Mouse (Mus musculus): ENCODE data around the gene Paqr7. TPM values are rescaled to one million over a fixed set of nuclear protein-coding genes. Genes with fewer than 3 reads are reported as not detected.

The Paqr7 gene
- total and polyA plus RNA-seq, 3 experiments: 0.19 to 2.4 TPM; not detected in 1

- TF ChIP-seq MAFK (IDR thresholded peaks at IDR 0.05; ENCODE audit: borderline replicate concordance, low read depth, low read length): no peak
- no peak for TF ChIP-seq ZNF384 (IDR thresholded peaks at IDR 0.05; ENCODE audit: low read depth, low read length)
These were observed 28.3 kb upstream of the Paqr7 start, which contains the start of gene Stmn1 (continued) for GRCm38 (mm10) chr4:134468215-134468575.

- Histone ChIP-seq H3K36me3 (ENCODE audit: control insufficient read depth in 1 of 2, insufficient read depth in 2 of 2, low read length in 2 of 2) (peaks cover 5 to 13% of the 10 kb centered on the region in 2 experiments; a peak in 3 of 4 replicates), H3K9ac (ENCODE audit: control insufficient read depth, low read depth, low read length, poor library complexity, severe bottlenecking) (peak overlapping the region; percentile 89), H3K27me3 (ENCODE audit: control insufficient read depth in 1 of 2, insufficient read depth in 2 of 2, low read length in 2 of 2) (no peaks in the 10 kb centered on the region), H3K9me3 (replicated peaks; ENCODE audit: insufficient read depth, low read length) (no peaks in the 10 kb centered on the region), H3K4me1 (ENCODE audit: control insufficient read depth in 1 of 2, insufficient read depth in 2 of 2, low read length in 2 of 2) (peaks cover 0 to 8% of the 10 kb centered on the region in 2 experiments; a peak in 1 of 4 replicates), H3K27ac (ENCODE audit: control insufficient read depth, low read depth, low read length) (peak overlapping the region; percentile 78), H3K4me3 (ENCODE audit: control insufficient read depth in 1 of 2, insufficient read depth in 1 of 2, low read depth in 2 of 2, low read length in 2 of 2) (peak overlapping the region; percentile 74 to 85), H3K79me2 (ENCODE audit: control insufficient read depth, insufficient read depth, low read length, poor library complexity) (peaks cover 8% of the 10 kb centered on the region)
- TF ChIP-seq ZNF384 (IDR thresholded peaks at IDR 0.05; ENCODE audit: low read depth, low read length) (peak; percentile 87), MAZ (IDR thresholded peaks at IDR 0.05; ENCODE audit: low read depth, low read length) (no peak), GATA1 (IDR thresholded peaks at IDR 0.05; ENCODE audit: low read depth, low read length) (no peak), ZKSCAN1 (IDR thresholded peaks at IDR 0.05; ENCODE audit: low read depth, low read length) (no peak), TAL1 (IDR thresholded peaks at IDR 0.05; ENCODE audit: low read length) (no peak), NRF1 (IDR thresholded peaks at IDR 0.05; ENCODE audit: insufficient read depth, low read depth, low read length, poor library complexity, severe bottlenecking) (0 out of 2 replicates have a peak, but pooled peaks have one; percentile 26), MYC (IDR thresholded peaks at IDR 0.05; ENCODE audit: low read depth, low read length) (0 out of 2 replicates have a peak, but pooled peaks have one; percentile 7), MAX (IDR thresholded peaks at IDR 0.05; ENCODE audit: low read length) (peak; percentile 9; the same call in 1 of the 2 replicates), SIN3A (IDR thresholded peaks at IDR 0.05; ENCODE audit: low read length) (no peak; the same call in none of the 2 replicates), MYB (IDR thresholded peaks at IDR 0.05; ENCODE audit: low read depth, low read length) (0 out of 2 replicates have a peak, but pooled peaks have one; percentile 24), GABPA (IDR thresholded peaks at IDR 0.05; ENCODE audit: low read depth, low read length) (no peak), TBP (IDR thresholded peaks at IDR 0.05; ENCODE audit: low read depth, low read length) (no peak), BHLHE40 (IDR thresholded peaks at IDR 0.05; ENCODE audit: borderline replicate concordance, low read depth, low read length) (0 out of 2 replicates have a peak, but pooled peaks have one; percentile 15), ETS1 (IDR thresholded peaks at IDR 0.05; ENCODE audit: low read depth, low read length) (0 out of 2 replicates have a peak, but pooled peaks have one; percentile 24), EP300 (IDR thresholded peaks at IDR 0.05; ENCODE audit: low read depth in 1 of 2, low read length in 2 of 2) (peak in 1 of 2 experiments; percentile 44; a peak in 1 of 4 replicates), USF1 (IDR thresholded peaks at IDR 0.05; ENCODE audit: low read depth, low read length) (peak; percentile 43), HCFC1 (IDR thresholded peaks at IDR 0.05; ENCODE audit: low read depth, low read length) (no peak; the same call in 1 of the 2 replicates)
- peak; percentile 95 for DNase-seq (ENCODE audit: low read depth, low spot score)
These were observed 27.8 kb upstream of the Paqr7 start for GRCm38 (mm10) chr4:134468578-134469266.

Measured in MEL (cell line).